8 mouse cellular contexts compared by ENCODE assay signal in genomic region chr19:45310291-45310881, GRCm38 (mm10). TPM values are rescaled to one million over a fixed set of nuclear protein-coding genes. Genes with fewer than 3 reads are reported as not detected.
DNase-seq lines count a peak whose midpoint lies in the region; ATAC-seq and TF ChIP-seq lines count a peak whose summit lies in the region.

No protein-coding gene starts in this region.

- no peaks in the 10 kb centered on the region for H3K9me3 ChIP-seq in embryonic facial prominence, embryonic 10.5 days
- H3K9me3 ChIP-seq in intestine, embryonic 16.5 days (ENCODE audit: control insufficient read depth, low read length) = no peaks in the 10 kb centered on the region
- no peaks in the 10 kb centered on the region for H3K9me3 ChIP-seq in neural tube, embryonic 14.5 days (ENCODE audit: control insufficient read depth, low read length)

- peaks cover 38% of the 10 kb centered on the region for H3K4me1 ChIP-seq in embryonic facial prominence, embryonic 10.5 days
- peaks cover 20% of the 10 kb centered on the region; the same call in 1 of the 2 replicates for H3K4me1 ChIP-seq in intestine, embryonic 16.5 days (ENCODE audit: control insufficient read depth, insufficient read depth, low read length)
- H3K4me1 ChIP-seq in neural tube, embryonic 14.5 days (ENCODE audit: control insufficient read depth, insufficient read depth, low read length) = peaks cover 37% of the 10 kb centered on the region

- WGBS in embryonic facial prominence, embryonic 10.5 days = 39% methylated on average over 5 of the region's 5 CpGs
- WGBS in intestine, embryonic 16.5 days = 41% methylated on average over 5 of the region's 5 CpGs
- WGBS in neural tube, embryonic 14.5 days = 24% methylated on average over 5 of the region's 5 CpGs

- intact Hi-C loops in left cerebral cortex, adult 2 months (cut with DNase I) = no loop called here
- intact Hi-C loops in left cerebral cortex, postnatal 10 days (cut with DNase I) = no loop called here

- ATAC-seq in intestine, embryonic 16.5 days = no peak
- peak; percentile 35; the same call in 1 of the 2 replicates for ATAC-seq in neural tube, embryonic 14.5 days (ENCODE audit: low read depth)

- peak overlapping the region; percentile 21; the same call in 1 of the 2 replicates for H3K9ac ChIP-seq in intestine, embryonic 16.5 days (ENCODE audit: low read depth, low read length)
- peak overlapping the region; percentile 25; the same call in 1 of the 2 replicates for H3K9ac ChIP-seq in neural tube, embryonic 14.5 days (replicated peaks; ENCODE audit: low read depth, low read length)

- no peak for TF ChIP-seq CTCF in left cerebral cortex, adult 2 months (IDR thresholded peaks at IDR 0.05)

- no peak for DNase-seq in left cerebral cortex, adult 2 months (ENCODE audit: extremely low spot score in 1 of 2, low spot score in 2 of 2)
- DNase-seq in left cerebral cortex, postnatal 10 days (ENCODE audit: extremely low spot score in 1 of 2, low spot score in 2 of 2) = no peak
- DNase-seq in embryonic facial prominence, embryonic 10.5 days (ENCODE audit: low spot score) = no peak
- no peak for DNase-seq in frontal cortex, adult 2 months (ENCODE audit: extremely low spot score in 1 of 2, low spot score in 1 of 2)
- DNase-seq in embryo, embryonic 9.5 days (ENCODE audit: extremely low spot score) = no peak
- no peak for DNase-seq in retina, postnatal 1 day

- peak overlapping the region; percentile 4 for H3K4me3 ChIP-seq in left cerebral cortex, adult 2 months
- H3K4me3 ChIP-seq in embryonic facial prominence, embryonic 10.5 days = peak overlapping the region; percentile 41
- H3K4me3 ChIP-seq in intestine, embryonic 16.5 days (ENCODE audit: low read length) = peak overlapping the region; percentile 34; the same call in 1 of the 2 replicates
- no peak overlapping the region; the same call in 1 of the 2 replicates for H3K4me3 ChIP-seq in neural tube, embryonic 14.5 days (ENCODE audit: low read depth, low read length)

- H3K27me3 ChIP-seq in embryonic facial prominence, embryonic 10.5 days (replicated peaks; ENCODE audit: low read depth, poor library complexity, severe bottlenecking) = peaks cover 80% of the 10 kb centered on the region
- 0 out of 2 replicates have a peak, but pooled peaks cover 4% of the 10 kb centered on the region for H3K27me3 ChIP-seq in intestine, embryonic 16.5 days (replicated peaks; ENCODE audit: control insufficient read depth, insufficient read depth, low read length)
- no peaks in the 10 kb centered on the region for H3K27me3 ChIP-seq in neural tube, embryonic 14.5 days (ENCODE audit: control insufficient read depth, insufficient read depth, low read length)

- H3K36me3 ChIP-seq in embryonic facial prominence, embryonic 10.5 days (replicated peaks) = no peaks in the 10 kb centered on the region
- no peaks in the 10 kb centered on the region for H3K36me3 ChIP-seq in intestine, embryonic 16.5 days (ENCODE audit: control insufficient read depth, insufficient read depth, low read length)
- no peaks in the 10 kb centered on the region for H3K36me3 ChIP-seq in neural tube, embryonic 14.5 days (ENCODE audit: control insufficient read depth, insufficient read depth, low read length)

- peak overlapping the region; percentile 26; the same call in 1 of the 2 replicates for H3K27ac ChIP-seq in left cerebral cortex, adult 2 months
- peak overlapping the region; percentile 10; the same call in 1 of the 2 replicates for H3K27ac ChIP-seq in embryonic facial prominence, embryonic 10.5 days (replicated peaks)
- H3K27ac ChIP-seq in intestine, embryonic 16.5 days (ENCODE audit: low read length) = no peak overlapping the region
- peak overlapping the region; percentile 86 for H3K27ac ChIP-seq in neural tube, embryonic 14.5 days (ENCODE audit: low read depth, low read length)

- H3K4me2 ChIP-seq in intestine, embryonic 16.5 days (ENCODE audit: low read depth, low read length) = peak overlapping the region; percentile 49
- peak overlapping the region; percentile 39 for H3K4me2 ChIP-seq in neural tube, embryonic 14.5 days (ENCODE audit: low read depth, low read length)

RNA-seq across cellular contexts. Expression of gene Btrc, which starts 53.1 kb away (rescaled TPM):
- 100 to 1,000 TPM in 1 of 2 experiments, 10 to 100 TPM in 1; 99.6 to 113 TPM for total RNA-seq in left cerebral cortex, adult 2 months (2021)
- total RNA-seq in left cerebral cortex, postnatal 10 days (2021) = 10 to 100 TPM; 88.9 to 89.8 TPM
- polyA plus RNA-seq in embryonic facial prominence, embryonic 10.5 days (2016; fragmentation: Nextera tagmentation; extraction: Ambion mirVana) = 52.2 and 55.4 TPM in 2 replicates
- polyA plus RNA-seq in intestine, embryonic 16.5 days (2015; fragmentation: Nextera tagmentation; extraction: Ambion mirVana) = 28.7 and 30.4 TPM in 2 replicates
- 70.8 and 74.8 TPM in 2 replicates for polyA plus RNA-seq in neural tube, embryonic 14.5 days (2014; fragmentation: Nextera tagmentation; extraction: Ambion mirVana)
- polyA plus RNA-seq in frontal cortex, adult 2 months (2012; rRNA removed) = 68.3 and 71.7 TPM in 2 replicates
